Mouse (Mus musculus) neural tube, embryonic 13.5 days (tissue): ENCODE measurements around the gene Gm5129. TPM values are rescaled to one million over a fixed set of nuclear protein-coding genes. Genes with fewer than 3 reads are reported as not detected.
A peak's percentile ranks its signal among the peaks of the same experiment; 100 is the strongest.

Experiments
- ATAC-seq: fragments of 200-750 bp; cut with Nextera tagmentation; 2 replicates; pipeline ENCODE4 v1.8.0; 2017; ENCODE audit warnings: low read depth, mild to moderate bottlenecking, moderate TSS enrichment, moderate library complexity
- H3K27ac ChIP-seq: fragments of 300-500 bp; sonication (generic); replicated peaks from 2 replicates; pipeline ENCODE4 v1.5.1; 2015; ENCODE audit warnings: moderate library complexity, mild to moderate bottlenecking, inconsistent platforms
- H3K27me3 ChIP-seq: fragments of 300-500 bp; sonication (generic); 2 replicates; pipeline ENCODE4 v1.6.1; 2015; ENCODE audit warnings: mild to moderate bottlenecking, inconsistent platforms
- H3K36me3 ChIP-seq: fragments of 300-500 bp; sonication (generic); 2 replicates; pipeline ENCODE4 v1.6.1; 2015; ENCODE audit warnings: mild to moderate bottlenecking, inconsistent platforms
- H3K4me1 ChIP-seq: fragments of 300-500 bp; sonication (generic); replicated peaks from 2 replicates; pipeline ENCODE4 v1.6.1; 2015; ENCODE audit warnings: inconsistent platforms
- H3K4me2 ChIP-seq: fragments of 300-500 bp; sonication (generic); 2 replicates; pipeline ENCODE4 v1.6.1; 2015; ENCODE audit warnings: inconsistent platforms, mild to moderate bottlenecking, moderate library complexity
- H3K4me3 ChIP-seq: fragments of 300-500 bp; sonication (generic); 2 replicates; pipeline ENCODE4 v1.5.1; 2015; ENCODE audit warnings: mild to moderate bottlenecking, inconsistent platforms
- H3K9ac ChIP-seq: fragments of 300-500 bp; sonication (generic); 2 replicates; pipeline ENCODE4 v1.6.1; 2015; ENCODE audit warnings: moderate library complexity, mild to moderate bottlenecking, inconsistent platforms
- H3K9me3 ChIP-seq: fragments of 300-500 bp; sonication (generic); 2 replicates; pipeline ENCODE4 v1.6.1; 2016; ENCODE audit warnings: inconsistent platforms
- WGBS: fragments of 180-500 bp; shearing (Covaris S2); methylation state at CpG from one replicate; pipeline ENCODE4 v1.1.7; 2015; 5-methylcytosine and 5-hydroxymethylcytosine counted together
- polyA plus RNA-seq: library from polyadenylated mRNA; unstranded; fragments of >200 nt; fragmentation: Nextera tagmentation; extraction: Ambion mirVana; gene quantifications from 2 replicates; pipeline ENCODE4 v1.2.1, GENCODE M21; 2015

Gene Gm5129
- polyA plus RNA-seq, 1 experiment from 2014 or later, result not detected

DNA sequence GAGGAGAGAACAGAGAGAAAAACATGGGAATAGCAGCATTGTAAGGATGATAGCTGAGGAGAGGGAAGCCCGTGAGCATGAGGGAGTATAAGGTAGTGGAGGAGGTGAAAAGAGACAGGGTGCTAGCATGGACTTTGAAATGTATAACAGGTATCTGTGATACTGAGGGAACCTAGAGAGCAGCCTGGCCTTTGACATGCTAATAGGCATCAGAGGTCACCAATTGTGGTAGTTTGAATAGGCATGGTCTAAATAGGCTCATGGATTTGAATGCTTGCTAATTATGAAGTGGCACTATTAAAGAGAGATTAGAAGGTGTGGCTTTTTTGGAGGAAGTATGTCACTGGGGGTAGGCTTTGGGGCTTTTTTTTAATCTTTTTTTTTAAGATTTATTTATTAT is 22.8 kb downstream of the Gm5129 start:
- WGBS, result 53% methylated on average over 1 of the region's 1 CpGs
- H3K27ac ChIP-seq, result no peak overlapping the region
- H3K9ac ChIP-seq, result no peak overlapping the region
- no peaks in the 10 kb centered on the region for H3K36me3 ChIP-seq
- no peak for ATAC-seq
- no peaks in the 10 kb centered on the region for H3K9me3 ChIP-seq
- H3K4me2 ChIP-seq, result no peak overlapping the region
- H3K27me3 ChIP-seq, result no peaks in the 10 kb centered on the region
- no peaks in the 10 kb centered on the region for H3K4me1 ChIP-seq
- no peak overlapping the region for H3K4me3 ChIP-seq

DNA sequence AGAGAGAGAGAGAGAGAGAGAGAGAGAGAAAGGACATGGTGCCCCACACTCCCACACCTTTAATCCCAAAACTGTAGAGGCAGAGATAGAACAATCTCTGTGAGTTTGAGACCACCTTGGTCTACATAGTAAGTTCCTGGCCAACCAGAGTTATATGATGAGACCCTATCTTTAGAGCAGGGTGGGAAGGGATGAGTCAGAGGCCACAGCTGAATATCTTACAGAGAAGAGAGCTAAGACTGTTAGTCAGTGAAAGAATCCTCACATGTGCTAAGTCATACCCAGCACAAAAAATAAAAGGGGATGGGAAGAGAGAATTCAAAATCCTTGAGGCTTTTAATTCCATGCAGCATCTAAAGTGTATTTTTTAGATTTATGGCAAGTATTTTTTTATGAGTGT is 24.1 kb downstream of the Gm5129 start:
- no peak overlapping the region for H3K4me3 ChIP-seq
- no peak overlapping the region for H3K27ac ChIP-seq
- H3K4me1 ChIP-seq, result no peaks in the 10 kb centered on the region
- no peak overlapping the region for H3K4me2 ChIP-seq
- H3K9ac ChIP-seq, result no peak overlapping the region
- H3K36me3 ChIP-seq, result no peaks in the 10 kb centered on the region
- no peak for ATAC-seq
- no peaks in the 10 kb centered on the region for H3K9me3 ChIP-seq
- H3K27me3 ChIP-seq, result no peaks in the 10 kb centered on the region

DNA sequence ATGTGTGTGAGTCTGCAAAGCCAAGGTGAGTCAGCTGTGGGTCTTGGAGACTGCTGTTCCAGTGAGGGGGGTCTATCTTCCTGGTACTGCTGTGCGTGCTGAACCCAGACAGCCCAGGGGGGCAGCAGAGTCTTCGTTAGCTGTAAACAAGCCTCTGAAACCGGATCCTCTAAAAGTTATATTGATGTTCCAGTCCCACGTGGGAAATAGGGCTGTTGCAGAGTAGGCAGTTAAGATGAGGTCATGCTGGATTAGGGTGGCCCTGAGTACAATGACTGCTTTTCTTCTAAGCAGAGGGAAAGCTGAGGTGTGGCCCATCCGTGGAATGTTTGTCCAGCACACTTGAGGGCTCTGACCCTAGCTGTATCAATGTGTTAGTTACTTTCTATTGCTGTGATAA is 27.5 kb downstream of the Gm5129 start:
- WGBS, result 14% methylated on average over 5 of the region's 5 CpGs
- H3K27ac ChIP-seq, result no peak overlapping the region
- no peaks in the 10 kb centered on the region for H3K4me1 ChIP-seq
- no peaks in the 10 kb centered on the region for H3K9me3 ChIP-seq
- H3K27me3 ChIP-seq, result no peaks in the 10 kb centered on the region
- no peak for ATAC-seq
- H3K9ac ChIP-seq, result no peak overlapping the region
- H3K36me3 ChIP-seq, result no peaks in the 10 kb centered on the region
- no peak overlapping the region for H3K4me2 ChIP-seq
- no peak overlapping the region for H3K4me3 ChIP-seq

DNA sequence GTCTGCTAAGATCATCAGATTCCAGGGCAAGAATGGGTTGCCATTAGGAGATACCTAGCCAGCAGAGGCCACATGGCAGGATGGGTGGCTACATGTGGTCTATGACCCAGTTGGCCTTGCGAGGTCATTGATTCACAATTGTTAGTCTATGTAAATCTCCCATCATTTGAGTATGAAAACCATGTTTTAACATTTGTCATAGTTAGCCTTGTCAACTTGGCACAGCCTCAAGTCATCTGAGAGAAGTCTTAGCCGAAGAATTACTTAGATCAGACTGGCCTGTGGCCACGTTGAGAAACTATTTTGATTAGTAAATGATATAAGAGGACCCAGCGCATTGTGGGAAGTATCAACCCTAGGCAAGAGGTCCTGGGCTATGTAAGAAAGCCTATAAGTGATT is 28.5 kb downstream of the Gm5129 start:
- no peaks in the 10 kb centered on the region for H3K4me1 ChIP-seq
- ATAC-seq, result no peak

DNA sequence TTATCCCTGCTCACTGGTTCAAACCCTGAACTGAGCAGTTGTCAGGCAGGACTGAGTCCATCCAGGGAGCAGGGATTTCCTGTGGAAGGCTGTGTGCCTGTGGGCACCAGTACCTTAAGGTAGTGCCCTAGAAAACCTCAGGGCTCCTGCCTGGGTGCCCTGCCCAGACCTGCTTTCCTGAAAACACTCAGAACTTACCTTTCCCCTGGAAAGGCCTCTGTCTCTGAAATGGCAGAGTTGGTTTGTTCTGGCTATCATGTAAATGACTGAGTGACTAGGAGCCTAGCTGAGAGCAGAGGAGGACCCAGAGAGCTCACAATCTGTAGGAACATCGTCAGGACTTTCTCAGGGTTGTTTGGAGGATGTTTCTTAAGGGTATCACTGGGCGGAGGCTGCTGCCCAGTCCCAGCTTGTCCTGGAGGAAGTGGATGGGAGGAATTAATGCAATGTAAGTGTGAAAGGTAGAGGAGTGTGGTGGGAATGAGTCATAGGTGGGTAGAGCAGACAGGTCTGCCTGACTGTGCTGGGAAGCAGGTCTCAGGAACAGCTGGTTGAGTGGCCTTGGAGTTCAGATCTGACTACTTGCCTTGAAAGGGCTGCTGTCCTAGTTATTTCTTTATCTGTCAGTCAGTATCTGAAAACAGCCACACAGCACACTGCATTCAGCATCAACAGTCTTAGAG is 36.1 kb downstream of the Gm5129 start:
- Histone ChIP-seq H3K4me2 (no peak overlapping the region), H3K27me3 (no peaks in the 10 kb centered on the region), H3K36me3 (no peaks in the 10 kb centered on the region), H3K9ac (no peak overlapping the region), H3K4me1 (no peaks in the 10 kb centered on the region), H3K4me3 (no peak overlapping the region), H3K27ac (no peak overlapping the region), H3K9me3 (no peaks in the 10 kb centered on the region)
- ATAC-seq, result no peak
- WGBS, result 86% methylated on average over 2 of the region's 2 CpGs

More for the DNA sequence above, 28.5 kb downstream of the Gm5129 start:
- H3K9me3 ChIP-seq, result no peaks in the 10 kb centered on the region
- H3K27ac ChIP-seq, result no peak overlapping the region
- WGBS, result 92% methylated on average over 4 of the region's 4 CpGs
- no peaks in the 10 kb centered on the region for H3K27me3 ChIP-seq
- H3K36me3 ChIP-seq, result no peaks in the 10 kb centered on the region
- no peak overlapping the region for H3K4me3 ChIP-seq
- no peak overlapping the region for H3K4me2 ChIP-seq
- H3K9ac ChIP-seq, result no peak overlapping the region

DNA sequence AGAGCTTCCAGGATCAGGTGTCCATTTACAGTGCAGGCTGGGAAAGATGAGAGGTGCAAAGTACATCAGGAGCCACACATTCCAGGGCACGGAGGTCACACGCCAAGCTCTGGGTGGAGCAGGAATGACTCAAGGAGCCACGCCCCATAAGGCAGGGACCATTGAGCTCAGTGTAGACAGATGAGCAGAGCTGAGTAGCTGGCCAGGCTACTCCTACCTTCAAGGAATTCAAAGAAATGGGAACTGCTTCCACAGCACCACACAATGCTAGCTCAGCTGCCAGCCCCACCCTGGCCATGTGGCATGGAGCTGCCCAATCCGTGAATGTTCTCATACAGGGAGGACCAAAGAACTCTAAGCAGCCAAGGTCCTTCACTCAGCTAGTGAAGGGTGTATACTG is 37.2 kb downstream of the Gm5129 start:
- 85% methylated on average over 4 of the region's 4 CpGs for WGBS
- ATAC-seq, result no peak
- H3K4me1 ChIP-seq, result no peaks in the 10 kb centered on the region

DNA sequence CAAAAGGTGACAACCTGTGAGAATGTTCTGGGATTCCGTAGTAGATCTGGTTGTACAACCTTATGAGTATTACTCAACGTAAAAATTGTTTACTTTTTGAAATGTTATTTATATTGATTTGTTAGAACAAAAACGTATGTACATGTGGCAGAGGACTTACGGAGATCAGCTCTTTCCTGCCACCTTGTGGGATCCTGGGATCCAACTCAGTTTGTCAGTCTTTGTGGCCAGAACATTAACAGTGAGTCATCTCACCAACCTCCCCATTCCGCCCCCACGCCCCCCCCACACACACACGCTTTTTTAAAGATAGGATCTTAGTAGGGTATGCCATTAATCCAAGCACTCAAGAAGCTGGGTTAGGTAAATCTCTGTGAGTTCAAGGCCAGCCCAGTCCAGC is 47.4 kb downstream of the Gm5129 start:
- Histone ChIP-seq H3K4me1 (no peaks in the 10 kb centered on the region), H3K27ac (no peak overlapping the region), H3K36me3 (no peaks in the 10 kb centered on the region), H3K27me3 (no peaks in the 10 kb centered on the region), H3K9ac (no peak overlapping the region), H3K9me3 (no peaks in the 10 kb centered on the region), H3K4me3 (no peak overlapping the region), H3K4me2 (no peak overlapping the region)
- no peak for ATAC-seq
- 64% methylated on average over 7 of the region's 7 CpGs for WGBS

More for the DNA sequence above, 37.2 kb downstream of the Gm5129 start:
- Histone ChIP-seq H3K9me3 (no peaks in the 10 kb centered on the region), H3K4me2 (no peak overlapping the region), H3K27ac (no peak overlapping the region), H3K27me3 (no peaks in the 10 kb centered on the region), H3K36me3 (no peaks in the 10 kb centered on the region), H3K9ac (no peak overlapping the region), H3K4me3 (no peak overlapping the region)

DNA sequence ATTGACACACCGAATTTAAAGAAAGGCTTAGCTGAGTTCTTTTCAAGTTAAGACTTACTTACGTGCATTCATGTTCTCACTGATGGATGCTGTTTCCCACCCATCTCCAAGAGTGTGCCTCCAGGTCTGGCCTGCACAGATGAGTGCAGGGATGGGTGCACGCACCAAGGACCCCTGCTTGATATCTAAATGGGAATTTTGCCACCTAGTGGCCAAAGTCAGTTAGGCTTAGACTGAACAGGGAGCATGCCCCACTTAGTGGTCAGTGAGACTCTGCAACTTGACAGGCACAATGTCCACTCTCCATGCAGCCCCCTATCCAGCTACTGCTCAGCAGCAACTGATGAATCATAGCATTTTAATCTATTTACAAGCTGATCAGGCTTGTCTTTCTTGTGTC is 48.1 kb downstream of the Gm5129 start:
- no peak overlapping the region for H3K9ac ChIP-seq
- H3K27me3 ChIP-seq, result no peaks in the 10 kb centered on the region
- H3K4me2 ChIP-seq, result no peak overlapping the region
- H3K9me3 ChIP-seq, result no peaks in the 10 kb centered on the region
- no peaks in the 10 kb centered on the region for H3K36me3 ChIP-seq
- no peaks in the 10 kb centered on the region for H3K4me1 ChIP-seq
- peak; percentile 67 for ATAC-seq
- no peak overlapping the region for H3K27ac ChIP-seq
- 56% methylated on average over 3 of the region's 3 CpGs for WGBS
- H3K4me3 ChIP-seq, result no peak overlapping the region

Other genes with a start within 250 kb of the Gm5129 start
- gene Ube3c, start 166.7 kb downstream of the Gm5129 start, polyA plus RNA-seq, result 36.2 and 36.7 TPM in 2 replicates
- gene Dnajb6, start 248 bp downstream of the Gm5129 start, polyA plus RNA-seq, result 302 and 306 TPM in 2 replicates